Mouse (Mus musculus) kidney, postnatal 14 days (tissue): ENCODE measurements around the gene Sp7.
"Not testable (repeated sequence)": the region's sequence is repeated elsewhere in the genome, so short reads cannot be mapped to it uniquely, and the experiment has no call there.

Experiments
- DNase-seq: peaks from one replicate; pipeline ENCODE4 v3.0.0; 2022; ENCODE audit warnings: mixed read lengths

Sp7 gene

DNA sequence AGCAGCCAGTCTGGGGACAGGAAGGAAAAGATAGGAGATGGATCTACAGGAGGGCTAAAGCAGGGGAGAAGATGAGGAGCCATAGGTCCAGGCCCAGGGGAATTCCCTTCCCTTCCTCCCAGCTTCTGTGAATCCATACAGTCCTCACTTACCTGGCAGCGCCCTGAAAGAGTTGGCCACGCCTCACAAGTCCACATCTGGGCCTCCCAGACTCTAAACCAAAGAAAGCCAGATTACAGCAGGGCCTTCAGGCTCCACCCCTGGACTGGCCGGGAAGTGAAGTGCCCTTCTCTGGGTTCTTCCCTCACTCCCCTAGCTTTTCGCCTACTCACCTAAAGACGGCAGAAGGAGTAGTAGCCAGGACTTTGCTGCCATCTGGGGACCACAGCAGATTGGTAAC, 27.4 kb downstream of the Sp7 start:
- no peak for DNase-seq

DNA sequence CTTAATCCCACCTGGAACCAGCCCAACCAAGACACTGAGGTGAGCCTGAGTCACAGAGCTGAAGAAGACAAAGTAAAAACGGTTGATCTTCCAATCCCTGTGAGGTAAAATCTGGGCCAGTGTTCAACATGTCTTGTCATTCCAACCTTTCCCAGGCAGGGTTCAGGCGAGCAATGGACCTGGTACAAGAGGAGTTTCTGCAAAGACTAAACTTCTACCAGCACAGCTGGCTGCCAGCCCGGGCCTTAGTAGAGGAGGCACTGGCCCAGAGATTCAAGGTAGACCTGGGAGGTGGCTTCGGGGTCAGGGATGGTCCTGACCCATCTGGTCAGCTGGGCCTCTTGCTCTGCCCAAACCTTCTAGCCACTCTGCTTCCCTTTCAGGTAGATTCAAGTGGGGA, 30.0 kb downstream of the Sp7 start:
- DNase-seq = no peak

DNA sequence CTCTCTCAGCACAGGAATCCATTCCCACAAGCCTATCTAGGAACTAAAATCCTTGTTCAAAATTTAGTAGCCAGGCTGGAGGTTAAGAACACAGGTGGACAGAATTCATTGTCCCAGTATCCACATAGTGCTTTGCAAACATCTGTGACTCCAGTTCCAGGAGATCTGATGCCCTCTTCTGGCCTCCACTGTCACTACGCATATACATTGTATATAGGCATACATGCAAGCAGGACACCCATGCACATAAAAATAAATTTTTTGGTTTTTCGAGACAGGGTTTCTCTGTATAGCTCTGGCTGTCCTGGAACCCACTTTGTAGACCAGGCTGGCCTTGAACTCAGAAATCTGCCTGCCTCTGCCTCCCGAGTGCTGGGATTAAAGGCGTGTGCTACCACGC, 31.1 kb downstream of the Sp7 start:
- not testable (repeated sequence) for DNase-seq

DNA sequence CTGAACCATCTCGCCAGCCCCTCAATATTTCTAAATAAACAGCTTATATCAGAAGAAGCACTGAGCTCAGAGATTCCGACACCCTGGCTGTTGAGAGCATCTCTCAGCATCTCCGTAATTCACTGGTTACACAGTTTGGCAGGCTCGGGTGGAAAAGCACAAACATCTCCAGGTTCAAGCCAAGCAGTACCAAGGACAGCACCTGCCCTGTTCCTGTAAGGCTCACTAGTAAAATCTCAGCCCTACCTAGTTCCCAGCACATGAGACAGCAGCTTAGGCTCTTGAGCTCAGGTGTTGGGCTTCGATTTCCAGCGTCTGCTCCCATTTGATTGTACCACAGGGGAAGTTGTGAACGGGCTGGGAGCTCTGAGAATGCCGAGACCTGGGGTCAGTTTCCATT, 31.7 kb downstream of the Sp7 start:
- DNase-seq = no peak

- DNase-seq = peak; percentile 89
Measured at GRCm38 (mm10) chr15:102331610-102332015, 35.4 kb downstream of the Sp7 start, which contains the start of gene Myg1. Gene Myg1 (plus strand): TSS chr15:102331709.

DNA sequence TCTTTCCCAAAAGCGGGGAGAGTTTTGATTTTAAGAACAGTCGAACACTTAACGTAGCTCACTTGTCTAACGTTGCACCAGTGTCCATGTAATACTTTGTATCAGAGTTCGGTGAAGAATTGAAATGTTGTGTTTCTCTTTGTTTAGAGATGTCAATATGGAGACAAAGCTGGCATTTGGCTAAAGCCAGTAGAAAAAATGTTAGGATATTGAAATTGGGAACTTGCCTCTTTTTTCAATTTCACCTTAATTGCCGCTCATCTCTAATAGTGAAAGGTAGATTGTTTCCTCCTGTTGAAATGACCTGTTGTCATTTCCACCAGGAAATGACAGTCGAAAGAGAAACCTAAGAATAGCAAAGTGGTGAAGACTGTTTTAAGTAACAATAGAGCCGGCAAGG, 40.1 kb downstream of the Sp7 start:
- DNase-seq = no peak

GRCm38 (mm10) chr15:102326022-102326576, 40.9 kb downstream of the Sp7 start, which contains the start of gene Pfdn5:
Gene Pfdn5 (plus strand): TSS chr15:102326116.
- peak; percentile 92 for DNase-seq

GRCm38 (mm10) chr15:102324654-102325473, 42.1 kb downstream of the Sp7 start:
- peak; percentile 44 for DNase-seq

DNA sequence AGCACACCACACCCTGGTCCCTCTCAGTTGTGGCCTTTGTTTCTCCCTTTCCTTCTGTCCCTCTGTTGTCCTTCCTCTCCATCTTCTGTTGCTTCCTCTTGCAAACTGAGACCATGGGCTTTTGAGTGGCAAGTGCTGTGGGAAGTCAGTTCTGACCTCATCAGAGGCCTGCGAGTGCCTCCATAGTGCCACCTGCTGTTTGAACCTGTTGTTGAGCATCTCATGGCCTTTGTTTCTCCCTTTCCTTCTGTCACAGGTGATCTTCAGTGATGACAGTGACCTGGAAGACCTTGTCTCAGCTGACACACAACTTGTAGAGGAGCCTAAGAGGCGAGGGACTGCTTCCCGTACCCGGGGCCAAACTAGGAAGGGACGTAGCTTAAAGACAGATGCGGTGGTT, 50.7 kb downstream of the Sp7 start:
- DNase-seq = peak; percentile 75

GRCm38 (mm10) chr15:102315292-102315691, 51.7 kb downstream of the Sp7 start:
- no peak for DNase-seq

- no peak for DNase-seq
Measured at GRCm38 (mm10) chr15:102311489-102311888, 55.5 kb downstream of the Sp7 start.

DNA sequence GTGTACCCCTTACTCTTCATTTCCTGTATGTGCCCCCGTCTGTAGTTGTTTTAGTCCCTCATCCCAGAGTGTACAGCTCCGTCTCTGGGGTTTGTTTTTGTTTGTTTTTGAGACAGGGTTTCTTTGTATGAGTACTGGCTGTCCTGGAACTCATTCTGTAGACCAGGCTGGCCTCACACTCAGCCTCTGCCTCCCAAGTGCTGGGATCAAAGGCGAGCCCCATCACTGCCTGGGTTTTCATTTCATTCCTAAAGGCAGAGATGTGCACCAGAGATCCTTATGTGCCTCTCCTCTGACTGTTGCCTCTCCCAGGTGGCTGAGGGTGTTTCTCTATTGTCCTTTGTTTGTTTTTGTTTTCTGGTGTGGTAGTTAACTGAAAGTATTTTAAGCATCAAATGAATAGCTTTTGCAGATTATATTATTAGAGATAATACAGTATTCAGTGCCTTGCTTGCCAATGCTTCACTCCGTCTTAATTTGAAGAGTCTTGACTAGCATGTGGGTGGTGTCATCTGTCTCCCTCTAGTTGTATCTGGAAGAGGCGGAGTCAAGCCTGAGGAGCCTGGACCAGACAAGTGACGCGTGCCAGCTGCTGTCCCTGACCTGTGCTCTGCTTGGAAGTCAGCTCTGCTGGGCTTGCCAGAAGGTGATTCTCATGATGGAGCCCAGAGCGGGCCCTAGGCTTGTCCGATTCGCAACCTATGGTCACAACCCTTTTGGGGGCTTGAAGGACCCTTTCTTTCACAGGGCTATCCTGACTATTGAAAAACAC, 56.7 kb downstream of the Sp7 start:
- peak; percentile 76 for DNase-seq

DNA sequence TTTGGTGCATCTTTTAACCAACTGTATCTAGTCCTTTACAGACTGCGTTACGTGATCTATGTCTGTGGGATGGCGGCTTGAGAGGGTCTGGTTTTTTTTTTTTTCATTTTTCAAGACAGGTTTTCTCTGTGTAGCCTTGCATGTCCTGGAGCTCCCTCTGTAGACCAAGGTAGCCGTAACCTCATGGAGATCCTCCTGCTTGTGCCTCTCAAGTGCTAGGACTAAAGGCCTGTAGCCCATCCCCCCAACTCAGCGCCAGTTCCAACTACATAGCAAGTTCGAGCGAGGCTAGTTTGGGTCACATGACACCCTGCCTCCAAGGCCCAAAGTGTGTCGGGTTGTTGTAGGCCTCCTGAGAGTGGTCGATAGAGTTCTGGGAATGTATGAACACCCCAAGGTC, 58.3 kb downstream of the Sp7 start:
- DNase-seq = no peak
